Mouse (Mus musculus) heart, postnatal 0 days (tissue): ENCODE measurements around the gene Crb1. TPM values are rescaled to one million over a fixed set of nuclear protein-coding genes. Genes with fewer than 3 reads are reported as not detected.

Experiments
- ATAC-seq: fragments of 200-750 bp; cut with Nextera tagmentation; 2 replicates; pipeline ENCODE4 v1.8.0; 2017; ENCODE audit warnings: low read depth, moderate number of reproducible peaks, moderate library complexity; ENCODE audit not compliant: insufficient read depth
- DNase-seq: peaks from one replicate; pipeline ENCODE4 v3.0.0-alpha.2; 2016; ENCODE audit warnings: low spot score
- H3K27ac ChIP-seq: fragments of 300-500 bp; sonication (generic); 2 replicates; pipeline ENCODE4 v1.5.1; 2014; ENCODE audit warnings: low read depth, mild to moderate bottlenecking
- H3K27me3 ChIP-seq: fragments of 300-500 bp; sonication (generic); 2 replicates; pipeline ENCODE4 v1.6.1; 2014; ENCODE audit warnings: low read length, mixed read lengths; ENCODE audit not compliant: control insufficient read depth, insufficient read depth
- H3K36me3 ChIP-seq: fragments of 300-500 bp; sonication (generic); replicated peaks from 2 replicates; pipeline ENCODE4 v1.6.1; 2014; ENCODE audit warnings: low read length, mixed read lengths; ENCODE audit not compliant: control insufficient read depth, insufficient read depth
- H3K4me1 ChIP-seq: fragments of 300-500 bp; sonication (generic); 2 replicates; pipeline ENCODE4 v1.6.1; 2014; ENCODE audit warnings: antibody characterized with exemption; ENCODE audit not compliant: control insufficient read depth, insufficient read depth
- H3K4me2 ChIP-seq: fragments of 300-500 bp; sonication (generic); 2 replicates; pipeline ENCODE4 v1.6.1; 2014; ENCODE audit warnings: low read depth, mild to moderate bottlenecking, low read length, moderate library complexity
- H3K4me3 ChIP-seq: fragments of 300-500 bp; sonication (generic); 2 replicates; pipeline ENCODE4 v1.5.1; 2014; ENCODE audit warnings: low read depth, low read length
- H3K9ac ChIP-seq: fragments of 300-500 bp; sonication (generic); replicated peaks from 2 replicates; pipeline ENCODE4 v1.6.1; 2014; ENCODE audit warnings: low read depth, low read length, mixed read lengths
- H3K9me3 ChIP-seq: fragments of 300-500 bp; sonication (generic); replicated peaks from 2 replicates; pipeline ENCODE4 v1.6.1; 2016; ENCODE audit warnings: low read length; ENCODE audit not compliant: control insufficient read depth
- CTCF ChIP-seq: IDR thresholded peaks from 2 replicates; pipeline ENCODE4 v1.5.1; 2016; ENCODE audit warnings: antibody characterized with exemption, control low read depth, low read depth
- EP300 ChIP-seq: IDR thresholded peaks from 2 replicates; pipeline ENCODE4 v1.6.1; 2016; ENCODE audit warnings: antibody characterized with exemption, low read depth
- WGBS: fragments of 180-500 bp; shearing (Covaris S2); extraction: QIAGEN DNeasy Blood & Tissue Kit; methylation state at CpG from one replicate; pipeline ENCODE4 v1.1.7; 2014; 5-methylcytosine and 5-hydroxymethylcytosine counted together
- polyA plus RNA-seq: library from polyadenylated mRNA; unstranded; fragments of >200 nt; fragmentation: Nextera tagmentation; extraction: Ambion mirVana; gene quantifications from 2 replicates; pipeline ENCODE4 v1.2.1, GENCODE M21; 2015
- total RNA-seq: library from RNA; depleted of rRNA; stranded (reverse); fragments of >200 nt; gene quantifications from 2 replicates; pipeline ENCODE4 v1.2.3, GENCODE M21; 2014; ENCODE audit warnings: low replicate concordance

Crb1 gene
- total and polyA plus RNA-seq, 2 experiments from 2014 or later = 0.12 to 0.38 TPM

GRCm38 (mm10) chr1:139346602-139347371 lies 30.1 kb downstream of the Crb1 start:
- no peak for ATAC-seq
- Histone ChIP-seq H3K9me3 (no peaks in the 10 kb centered on the region), H3K27me3 (no peaks in the 10 kb centered on the region), H3K4me1 (no peaks in the 10 kb centered on the region), H3K4me2 (no peak overlapping the region), H3K36me3 (no peaks in the 10 kb centered on the region), H3K9ac (no peak overlapping the region), H3K4me3 (no peak overlapping the region), H3K27ac (no peak overlapping the region)
- TF ChIP-seq EP300 = no peak
- TF ChIP-seq CTCF = no peak
- WGBS = 70% methylated on average over 11 of the region's 11 CpGs
- DNase-seq = no peak

GRCm38 (mm10) chr1:139346030-139346601 lies 30.8 kb downstream of the Crb1 start:
- Histone ChIP-seq H3K9me3 (no peaks in the 10 kb centered on the region), H3K4me1 (no peaks in the 10 kb centered on the region), H3K36me3 (no peaks in the 10 kb centered on the region), H3K27ac (no peak overlapping the region), H3K27me3 (no peaks in the 10 kb centered on the region), H3K9ac (no peak overlapping the region), H3K4me2 (no peak overlapping the region), H3K4me3 (no peak overlapping the region)
- ATAC-seq (no peak), DNase-seq (no peak)
- TF ChIP-seq EP300 (no peak), CTCF (no peak)
- WGBS = 85% methylated on average over 6 of the region's 6 CpGs

DNA sequence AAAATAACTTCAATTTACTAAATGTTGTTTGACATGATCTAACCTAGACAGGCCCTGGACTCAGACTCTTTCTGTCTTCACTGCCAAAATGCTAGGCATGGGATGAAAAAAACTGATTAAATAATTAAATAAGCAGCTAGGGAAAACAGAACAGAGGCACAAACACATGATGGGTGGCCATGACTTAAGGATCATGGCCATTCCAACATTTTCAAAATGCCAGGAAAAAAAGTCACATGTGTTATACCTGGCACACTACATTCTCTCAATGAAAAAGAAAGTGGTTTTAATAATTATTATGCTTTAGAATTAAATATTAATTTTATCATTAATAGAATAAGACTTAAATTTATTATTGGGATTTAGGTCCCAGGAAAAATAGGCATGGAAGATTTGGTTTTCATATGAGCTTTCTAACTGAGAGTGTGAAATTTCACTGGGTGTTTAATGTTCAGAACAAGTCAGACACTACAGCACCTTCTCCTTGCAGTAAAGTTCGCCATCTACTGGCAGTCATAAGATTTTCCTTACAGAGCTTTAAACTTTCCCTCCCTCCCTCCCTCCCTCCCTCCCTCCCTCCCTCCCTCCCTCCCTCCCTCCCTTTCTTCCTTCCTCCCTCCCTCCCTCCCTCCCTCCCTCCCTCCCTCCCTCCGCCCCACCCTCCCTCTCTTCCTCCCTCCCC lies 36.6 kb downstream of the Crb1 start:
- Histone ChIP-seq H3K4me2 (no peak overlapping the region), H3K9me3 (no peaks in the 10 kb centered on the region), H3K27me3 (no peaks in the 10 kb centered on the region), H3K4me3 (no peak overlapping the region), H3K9ac (no peak overlapping the region), H3K36me3 (no peaks in the 10 kb centered on the region), H3K4me1 (no peaks in the 10 kb centered on the region), H3K27ac (no peak overlapping the region)
- DNase-seq (peak; percentile 76), ATAC-seq (peak; percentile 62; the same call in 1 of the 2 replicates)
- TF ChIP-seq EP300 = no peak
- peak; percentile 57 for TF ChIP-seq CTCF
- WGBS = 0% methylated on average over 1 of the region's 2 CpGs

GRCm38 (mm10) chr1:139336997-139337396 lies 39.9 kb downstream of the Crb1 start:
- DNase-seq = no peak
- Histone ChIP-seq H3K27me3 (no peaks in the 10 kb centered on the region), H3K36me3 (no peaks in the 10 kb centered on the region), H3K9ac (no peak overlapping the region), H3K4me2 (no peak overlapping the region), H3K4me1 (no peaks in the 10 kb centered on the region), H3K27ac (no peak overlapping the region), H3K4me3 (no peak overlapping the region), H3K9me3 (no peaks in the 10 kb centered on the region)
- WGBS = 67% methylated on average over 2 of the region's 2 CpGs
- TF ChIP-seq CTCF (no peak), EP300 (no peak)
- no peak for ATAC-seq

- Histone ChIP-seq H3K4me2 (no peak overlapping the region), H3K27ac (peak overlapping the region; percentile 80), H3K4me1 (peaks cover 9% of the 10 kb centered on the region), H3K27me3 (no peaks in the 10 kb centered on the region), H3K9ac (no peak overlapping the region), H3K9me3 (no peaks in the 10 kb centered on the region), H3K36me3 (no peaks in the 10 kb centered on the region), H3K4me3 (no peak overlapping the region)
- ATAC-seq (peak; percentile 81), DNase-seq (peak; percentile 78)
- TF ChIP-seq CTCF (no peak), EP300 (peak; percentile 39; the same call in 1 of the 2 replicates)
- 46% methylated on average over 1 of the region's 1 CpGs for WGBS
Observed at GRCm38 (mm10) chr1:139328811-139329210, 48.1 kb downstream of the Crb1 start.
